Mouse (Mus musculus) kidney, adult 2 months (tissue): ENCODE data around the gene Ifngr2. TPM values are rescaled to one million over a fixed set of nuclear protein-coding genes. Genes with fewer than 3 reads are reported as not detected.

Experiments
- DNase-seq: peaks from one replicate; pipeline ENCODE4 v3.0.0; 2021
- H3K27ac ChIP-seq: fragments of 200-500 bp; 2 replicates; pipeline ENCODE4 v1.5.1; 2012; ENCODE audit warnings: low read depth, low read length, control low read depth, inconsistent platforms; ENCODE audit not compliant: insufficient read depth
- H3K27me3 ChIP-seq: fragments of 200-500 bp; replicated peaks from 2 replicates; pipeline ENCODE4 v1.6.1; 2012; ENCODE audit warnings: mild to moderate bottlenecking, moderate library complexity, low read length, inconsistent platforms; ENCODE audit not compliant: control insufficient read depth, insufficient read depth
- H3K36me3 ChIP-seq: fragments of 200-500 bp; 2 replicates; pipeline ENCODE4 v1.6.1; 2012; ENCODE audit warnings: mild to moderate bottlenecking, moderate library complexity, low read length, inconsistent platforms; ENCODE audit not compliant: control insufficient read depth, insufficient read depth
- H3K4me1 ChIP-seq: fragments of 200-500 bp; 2 replicates; pipeline ENCODE4 v1.6.1; 2011; ENCODE audit warnings: low read length; ENCODE audit not compliant: control insufficient read depth, insufficient read depth
- H3K4me3 ChIP-seq: fragments of 200-500 bp; 2 replicates; pipeline ENCODE4 v1.5.1; 2011; ENCODE audit warnings: mild to moderate bottlenecking, low read depth, low read length, control low read depth; ENCODE audit not compliant: insufficient read depth
- CTCF ChIP-seq: fragments of 200-500 bp; conservative IDR thresholded peaks from 2 replicates; pipeline ENCODE4 v1.5.1; 2011; ENCODE audit warnings: low read depth, mild to moderate bottlenecking, control low read depth, low read length, moderate library complexity, mixed read lengths; ENCODE audit not compliant: insufficient read depth, insufficient read length
- POLR2A ChIP-seq: fragments of 200-500 bp; IDR thresholded peaks from one replicate; pipeline ENCODE4 v1.6.1; 2011; ENCODE audit warnings: low read depth, low read length, control low read depth
- WGBS: fragments of 180-500 bp; shearing (Covaris S2); methylation state at CpG from one replicate; pipeline ENCODE4 v1.1.7; 2018; 5-methylcytosine and 5-hydroxymethylcytosine counted together
- polyA plus RNA-seq: library from polyadenylated mRNA; depleted of rRNA; stranded (reverse); fragments of >200 nt; gene quantifications from 2 replicates; pipeline ENCODE4 v1.2.3, GENCODE M21; 2012; rRNA removed

Ifngr2 gene
- 15.1 and 17.7 TPM in 2 replicates for polyA plus RNA-seq

GRCm38 (mm10) chr16:91546836-91547741, at the start of gene Ifngr2:
TSS of gene Ifngr2 (plus strand) at chr16:91547072.
- H3K4me1 ChIP-seq: peaks cover 15% of the 10 kb centered on the region
- H3K4me3 ChIP-seq: peak within 1 kb of the TSS; percentile 87
- WGBS: under 1% methylated on average over 51 of the region's 74 CpGs
- peak; percentile 76 for DNase-seq
- H3K27ac ChIP-seq: peak within 1 kb of the TSS; percentile 92
- no peaks in the 10 kb centered on the region for H3K27me3 ChIP-seq
- H3K36me3 ChIP-seq: no peaks in the 10 kb centered on the region
- peak; percentile 32 for TF ChIP-seq POLR2A
- no peak for TF ChIP-seq CTCF

- no peak overlapping the region for H3K4me3 ChIP-seq
- DNase-seq: peak; percentile 78
- WGBS: 54% methylated on average over 7 of the region's 7 CpGs
- no peak overlapping the region for H3K27ac ChIP-seq
- H3K4me1 ChIP-seq: peaks cover 6% of the 10 kb centered on the region; the same call in 1 of the 2 replicates
- peaks cover 2% of the 10 kb centered on the region; the same call in 1 of the 2 replicates for H3K36me3 ChIP-seq
- TF ChIP-seq POLR2A (no peak), CTCF (no peak)
- no peaks in the 10 kb centered on the region for H3K27me3 ChIP-seq
These were observed 48.8 kb upstream of the Ifngr2 start for GRCm38 (mm10) chr16:91498041-91498440.

GRCm38 (mm10) chr16:91504701-91505100, 42.2 kb upstream of the Ifngr2 start:
- Histone ChIP-seq H3K27ac (no peak overlapping the region), H3K36me3 (peaks cover 5% of the 10 kb centered on the region), H3K27me3 (no peaks in the 10 kb centered on the region), H3K4me1 (no peaks in the 10 kb centered on the region), H3K4me3 (no peak overlapping the region)
- no peak for DNase-seq
- WGBS: 92% methylated on average over 7 of the region's 7 CpGs
- TF ChIP-seq POLR2A: no peak
- TF ChIP-seq CTCF: no peak

GRCm38 (mm10) chr16:91505116-91505601, 41.7 kb upstream of the Ifngr2 start:
- DNase-seq: no peak
- Histone ChIP-seq H3K4me1 (no peaks in the 10 kb centered on the region), H3K27me3 (no peaks in the 10 kb centered on the region), H3K27ac (no peak overlapping the region), H3K36me3 (peaks cover 5% of the 10 kb centered on the region), H3K4me3 (no peak overlapping the region)
- WGBS: 91% methylated on average over 15 of the region's 15 CpGs
- TF ChIP-seq POLR2A: no peak
- TF ChIP-seq CTCF: no peak

GRCm38 (mm10) chr16:91506396-91506795, 40.5 kb upstream of the Ifngr2 start:
- Histone ChIP-seq H3K36me3 (peaks cover 5% of the 10 kb centered on the region), H3K4me3 (no peak overlapping the region), H3K27me3 (no peaks in the 10 kb centered on the region), H3K4me1 (no peaks in the 10 kb centered on the region), H3K27ac (no peak overlapping the region)
- DNase-seq: no peak
- TF ChIP-seq POLR2A: no peak
- no peak for TF ChIP-seq CTCF
- 94% methylated on average over 12 of the region's 12 CpGs for WGBS

- H3K36me3 ChIP-seq: no peaks in the 10 kb centered on the region
- no peaks in the 10 kb centered on the region for H3K4me1 ChIP-seq
- H3K27ac ChIP-seq: no peak overlapping the region
- no peaks in the 10 kb centered on the region for H3K27me3 ChIP-seq
- no peak for TF ChIP-seq POLR2A
- peak; percentile 96 for TF ChIP-seq CTCF
- no peak overlapping the region for H3K4me3 ChIP-seq
- DNase-seq: peak; percentile 82
- 35% methylated on average over 7 of the region's 7 CpGs for WGBS
These were observed 34.6 kb upstream of the Ifngr2 start for GRCm38 (mm10) chr16:91512161-91512787.

- TF ChIP-seq CTCF: no peak
- no peaks in the 10 kb centered on the region for H3K4me1 ChIP-seq
- 72% methylated on average over 6 of the region's 6 CpGs for WGBS
- no peak for DNase-seq
- H3K27ac ChIP-seq: no peak overlapping the region
- H3K36me3 ChIP-seq: no peaks in the 10 kb centered on the region
- no peaks in the 10 kb centered on the region for H3K27me3 ChIP-seq
- H3K4me3 ChIP-seq: no peak overlapping the region
These were observed 33.8 kb upstream of the Ifngr2 start for GRCm38 (mm10) chr16:91513099-91513498.
